Mouse (Mus musculus) heart, embryonic 11.5 days (tissue): ENCODE data around the gene Srp14. TPM values are rescaled to one million over a fixed set of nuclear protein-coding genes. Genes with fewer than 3 reads are reported as not detected.

Experiments used
- ATAC-seq: fragments of 200-750 bp; cut with Nextera tagmentation; replicated peaks from 2 replicates; pipeline ENCODE4 v1.8.0; 2017; ENCODE audit warnings: moderate library complexity; ENCODE audit not compliant: insufficient number of reproducible peaks, low FRiP score, low TSS enrichment
- H3K27ac ChIP-seq: fragments of 300-500 bp; sonication (generic); 2 replicates; pipeline ENCODE4 v1.5.1; 2014; ENCODE audit warnings: mild to moderate bottlenecking, low read depth, low read length
- H3K27me3 ChIP-seq: fragments of 300-500 bp; sonication (generic); 2 replicates; pipeline ENCODE4 v1.6.1; 2014; ENCODE audit warnings: mild to moderate bottlenecking, low read length, mixed read lengths; ENCODE audit not compliant: control insufficient read depth, insufficient read depth
- H3K36me3 ChIP-seq: fragments of 300-500 bp; sonication (generic); 2 replicates; pipeline ENCODE4 v1.6.1; 2014; ENCODE audit warnings: mild to moderate bottlenecking, low read length, moderate library complexity, mixed read lengths; ENCODE audit not compliant: control insufficient read depth, insufficient read depth
- H3K4me1 ChIP-seq: fragments of 300-500 bp; sonication (generic); 2 replicates; pipeline ENCODE4 v1.6.1; 2014; ENCODE audit warnings: low read length; ENCODE audit not compliant: control insufficient read depth, insufficient read depth
- H3K4me2 ChIP-seq: fragments of 300-500 bp; sonication (generic); 2 replicates; pipeline ENCODE4 v1.6.1; 2014; ENCODE audit warnings: mild to moderate bottlenecking, moderate library complexity
- H3K4me3 ChIP-seq: fragments of 300-500 bp; sonication (generic); 2 replicates; pipeline ENCODE4 v1.5.1; 2014; ENCODE audit warnings: low read depth, low read length
- H3K9ac ChIP-seq: fragments of 300-500 bp; sonication (generic); 2 replicates; pipeline ENCODE4 v1.6.1; 2014; ENCODE audit warnings: mild to moderate bottlenecking, low read depth, low read length, moderate library complexity
- H3K9me3 ChIP-seq: fragments of 300-500 bp; sonication (generic); replicated peaks from 2 replicates; pipeline ENCODE4 v1.6.1; 2016; ENCODE audit warnings: low read length; ENCODE audit not compliant: control insufficient read depth
- WGBS: fragments of 180-500 bp; shearing (Covaris S2); extraction: QIAGEN DNeasy Blood & Tissue Kit; methylation state at CpG from one replicate; pipeline ENCODE4 v1.1.7; 2014; ENCODE audit not compliant: insufficient replicate concordance; 5-methylcytosine and 5-hydroxymethylcytosine counted together
- polyA plus RNA-seq: library from polyadenylated mRNA; unstranded; fragments of >200 nt; fragmentation: Nextera tagmentation; extraction: Ambion mirVana; gene quantifications from 2 replicates; pipeline ENCODE4 v1.2.1, GENCODE M21; 2014

The Srp14 gene
- 202 and 204 TPM in 2 replicates for polyA plus RNA-seq

DNA sequence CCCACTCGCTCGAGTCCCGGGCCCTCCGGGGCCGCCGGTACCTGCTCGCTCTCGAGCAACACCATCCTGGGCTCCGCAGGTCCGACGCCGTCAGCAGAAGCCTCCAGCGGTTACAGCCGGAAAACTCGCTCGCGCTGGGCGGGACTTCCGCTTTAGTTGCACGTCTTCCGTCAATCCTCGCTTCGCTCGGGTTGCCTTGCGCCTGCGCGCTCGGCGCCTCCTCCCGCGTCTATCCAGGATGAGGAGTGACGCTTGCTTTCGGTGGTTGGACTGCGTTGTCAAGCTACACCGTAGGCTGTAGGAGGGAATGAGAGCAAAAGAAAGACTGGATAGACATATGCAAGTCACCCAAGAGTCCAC, at the start of gene Srp14:
Gene Srp14 (minus strand): TSS at position 162 of the 360 bp plus-strand sequence.
- H3K4me1 ChIP-seq = peaks cover 6% of the 10 kb centered on the region; the same call in 1 of the 2 replicates
- H3K4me2 ChIP-seq = peak within 1 kb of the TSS; percentile 75
- H3K27me3 ChIP-seq = no peaks in the 10 kb centered on the region
- H3K36me3 ChIP-seq = peaks cover 10% of the 10 kb centered on the region; the same call in 1 of the 2 replicates
- H3K4me3 ChIP-seq = peak within 1 kb of the TSS; percentile 84
- H3K9ac ChIP-seq = peak within 1 kb of the TSS; percentile 89
- ATAC-seq = peak; percentile 92
- H3K9me3 ChIP-seq = no peaks in the 10 kb centered on the region
- peak within 1 kb of the TSS; percentile 80 for H3K27ac ChIP-seq
- under 1% methylated on average over 35 of the region's 35 CpGs for WGBS

DNA sequence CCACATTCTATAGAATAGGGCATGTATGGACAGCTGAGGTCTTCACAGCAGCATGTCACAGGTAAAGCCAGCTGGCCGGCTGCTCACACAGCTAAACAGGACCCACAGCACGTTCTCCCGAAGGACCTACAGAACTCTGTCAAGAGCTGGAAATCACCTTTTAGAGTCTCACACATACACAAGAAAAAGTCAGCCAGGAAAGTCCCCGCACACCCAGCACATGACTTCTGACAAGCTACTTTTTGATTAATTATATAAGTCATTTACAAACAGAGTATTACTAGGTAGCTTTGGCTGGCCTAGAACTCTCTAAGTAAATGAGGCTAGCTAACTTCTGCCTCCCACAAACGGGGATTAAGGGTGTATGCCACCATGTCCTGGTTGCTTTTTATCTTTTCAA, 47.0 kb upstream of the Srp14 start:
- Histone ChIP-seq H3K27me3 (no peaks in the 10 kb centered on the region), H3K9me3 (no peaks in the 10 kb centered on the region), H3K4me3 (no peak overlapping the region), H3K27ac (no peak overlapping the region), H3K4me2 (no peak overlapping the region), H3K9ac (no peak overlapping the region), H3K4me1 (peaks cover 42% of the 10 kb centered on the region), H3K36me3 (no peaks in the 10 kb centered on the region)
- WGBS = 83% methylated on average over 5 of the region's 5 CpGs
- ATAC-seq = no peak

DNA sequence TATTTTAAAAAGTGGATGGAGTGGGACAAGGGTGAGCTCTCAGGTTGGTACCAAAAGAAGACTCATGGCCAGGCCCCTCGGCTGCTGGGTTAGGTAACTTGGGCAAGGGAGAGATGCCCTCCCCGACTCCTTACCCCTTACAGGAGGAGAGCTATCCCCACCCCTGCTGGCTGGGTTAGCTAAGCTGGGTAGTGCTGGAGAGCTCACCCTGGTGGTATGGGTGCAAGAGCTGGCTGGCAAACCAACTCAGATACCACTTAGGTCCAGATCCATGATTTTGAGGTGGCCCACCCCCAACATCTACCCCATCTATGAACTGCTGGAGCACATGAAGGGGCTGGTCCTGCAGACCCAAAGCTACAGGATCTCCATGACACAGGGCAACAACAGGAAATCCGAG, 45.3 kb upstream of the Srp14 start:
- Histone ChIP-seq H3K36me3 (no peaks in the 10 kb centered on the region), H3K27ac (no peak overlapping the region), H3K27me3 (no peaks in the 10 kb centered on the region), H3K4me1 (peaks cover 36% of the 10 kb centered on the region), H3K4me2 (no peak overlapping the region), H3K9ac (no peak overlapping the region), H3K4me3 (no peak overlapping the region), H3K9me3 (no peaks in the 10 kb centered on the region)
- 80% methylated on average over 3 of the region's 3 CpGs for WGBS
- ATAC-seq = no peak

DNA sequence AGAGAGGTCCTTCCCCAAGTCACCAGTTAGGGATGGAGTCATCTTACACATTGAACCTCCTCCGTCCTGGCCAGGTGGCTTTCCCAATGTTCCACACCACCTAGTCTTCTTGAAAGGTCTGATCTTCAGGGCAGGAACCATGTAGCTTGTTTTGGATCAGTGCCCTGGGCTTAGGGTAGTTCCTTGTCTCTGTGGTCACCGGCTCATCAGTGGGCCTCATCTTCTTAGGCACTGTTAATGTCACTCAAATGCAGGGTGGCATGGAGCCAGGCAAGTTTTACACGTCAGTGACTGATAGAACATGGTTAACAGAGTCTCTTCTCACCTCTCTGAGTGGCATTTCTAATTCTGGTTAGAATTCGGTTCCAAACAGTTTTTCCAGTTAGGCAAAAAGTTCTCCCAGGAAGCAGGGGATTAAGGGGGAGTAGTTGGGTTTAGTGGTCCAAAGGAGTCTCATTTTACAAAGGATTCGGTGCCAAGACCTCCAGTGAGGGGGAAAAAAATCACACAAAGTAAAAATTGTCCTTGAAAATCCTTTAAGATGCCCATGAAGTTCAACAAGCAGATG, 43.7 kb upstream of the Srp14 start:
- Histone ChIP-seq H3K9ac (no peak overlapping the region), H3K4me3 (no peak overlapping the region), H3K4me2 (no peak overlapping the region), H3K27ac (peak overlapping the region; percentile 78), H3K36me3 (no peaks in the 10 kb centered on the region), H3K9me3 (no peaks in the 10 kb centered on the region), H3K27me3 (no peaks in the 10 kb centered on the region), H3K4me1 (peaks cover 27% of the 10 kb centered on the region)
- WGBS = 46% methylated on average over 5 of the region's 5 CpGs
- ATAC-seq = no peak

DNA sequence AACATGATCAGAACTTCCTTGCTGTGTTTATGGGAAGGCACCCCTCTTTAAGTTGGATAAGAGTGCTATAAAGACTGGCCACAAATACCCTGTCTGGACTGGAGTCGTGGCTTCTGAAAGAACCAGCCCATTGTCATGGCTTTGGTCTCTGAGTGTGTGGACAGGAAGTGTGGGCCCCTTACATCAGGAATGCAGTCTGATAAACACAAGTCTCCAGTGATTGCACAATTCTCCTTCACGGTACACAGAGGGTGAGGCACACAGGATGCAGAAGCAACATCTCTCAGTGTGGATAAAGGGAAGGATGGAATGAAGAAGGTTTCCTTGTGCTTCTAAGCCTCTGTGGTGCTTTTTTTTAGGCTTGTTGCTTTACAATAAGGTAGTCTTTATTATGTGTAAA, 42.8 kb upstream of the Srp14 start:
- Histone ChIP-seq H3K36me3 (no peaks in the 10 kb centered on the region), H3K9ac (0 out of 2 replicates have a peak overlapping the region, but pooled peaks have one; percentile 16), H3K4me2 (no peak overlapping the region), H3K27ac (peak overlapping the region; percentile 78), H3K4me3 (no peak overlapping the region), H3K4me1 (peaks cover 26% of the 10 kb centered on the region), H3K27me3 (no peaks in the 10 kb centered on the region), H3K9me3 (no peaks in the 10 kb centered on the region)
- WGBS = 6% methylated on average over 2 of the region's 2 CpGs
- ATAC-seq = no peak

DNA sequence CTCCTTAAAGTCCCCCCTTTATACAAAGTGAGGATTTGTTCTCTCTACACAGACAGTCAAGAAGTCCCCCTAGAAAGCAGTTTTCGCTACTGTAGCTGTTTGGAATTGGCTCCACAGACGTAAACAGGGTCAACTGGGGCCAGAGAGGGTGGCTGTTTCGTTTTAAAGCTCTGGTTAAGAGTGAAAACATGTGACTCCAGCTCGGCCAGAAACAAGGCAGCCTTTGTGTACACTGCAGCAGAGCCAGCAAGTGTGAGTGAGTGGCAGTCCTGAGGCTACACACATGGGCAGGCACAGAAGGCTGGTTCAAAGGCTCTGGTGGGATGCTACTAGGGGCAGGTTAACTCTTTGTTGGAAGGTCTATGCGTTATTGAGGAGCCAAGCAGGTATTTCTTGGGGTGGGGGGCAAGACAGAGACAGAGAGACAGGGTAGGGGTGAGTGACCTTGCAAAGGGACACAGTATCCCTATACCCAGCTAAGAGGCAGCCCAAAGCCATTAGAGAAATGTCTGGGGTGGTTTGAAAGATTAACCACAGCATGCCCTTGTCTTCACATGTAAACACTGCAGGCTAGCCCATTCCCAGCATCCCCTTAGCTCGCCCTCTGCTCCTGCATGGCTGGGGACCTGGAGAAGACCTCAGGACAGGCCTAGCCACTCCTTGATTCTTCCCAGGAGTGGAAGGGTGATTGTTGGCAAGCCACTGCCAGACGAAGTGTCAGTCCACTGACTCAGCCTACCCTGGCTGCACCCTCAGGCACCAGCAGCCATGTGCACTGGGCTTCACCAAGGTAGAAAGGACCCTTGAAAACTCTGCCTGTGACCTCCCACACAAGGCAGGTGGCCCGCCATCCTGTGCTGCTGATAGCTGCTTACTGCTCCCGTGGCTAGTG, 40.8 kb upstream of the Srp14 start:
- Histone ChIP-seq H3K9me3 (no peaks in the 10 kb centered on the region), H3K27me3 (no peaks in the 10 kb centered on the region), H3K27ac (peak overlapping the region; percentile 18), H3K4me1 (peaks cover 26% of the 10 kb centered on the region), H3K4me2 (no peak overlapping the region), H3K9ac (no peak overlapping the region), H3K36me3 (no peaks in the 10 kb centered on the region), H3K4me3 (no peak overlapping the region)
- 36% methylated on average over 9 of the region's 9 CpGs for WGBS
- peak; percentile 59; the same call in 1 of the 2 replicates for ATAC-seq

DNA sequence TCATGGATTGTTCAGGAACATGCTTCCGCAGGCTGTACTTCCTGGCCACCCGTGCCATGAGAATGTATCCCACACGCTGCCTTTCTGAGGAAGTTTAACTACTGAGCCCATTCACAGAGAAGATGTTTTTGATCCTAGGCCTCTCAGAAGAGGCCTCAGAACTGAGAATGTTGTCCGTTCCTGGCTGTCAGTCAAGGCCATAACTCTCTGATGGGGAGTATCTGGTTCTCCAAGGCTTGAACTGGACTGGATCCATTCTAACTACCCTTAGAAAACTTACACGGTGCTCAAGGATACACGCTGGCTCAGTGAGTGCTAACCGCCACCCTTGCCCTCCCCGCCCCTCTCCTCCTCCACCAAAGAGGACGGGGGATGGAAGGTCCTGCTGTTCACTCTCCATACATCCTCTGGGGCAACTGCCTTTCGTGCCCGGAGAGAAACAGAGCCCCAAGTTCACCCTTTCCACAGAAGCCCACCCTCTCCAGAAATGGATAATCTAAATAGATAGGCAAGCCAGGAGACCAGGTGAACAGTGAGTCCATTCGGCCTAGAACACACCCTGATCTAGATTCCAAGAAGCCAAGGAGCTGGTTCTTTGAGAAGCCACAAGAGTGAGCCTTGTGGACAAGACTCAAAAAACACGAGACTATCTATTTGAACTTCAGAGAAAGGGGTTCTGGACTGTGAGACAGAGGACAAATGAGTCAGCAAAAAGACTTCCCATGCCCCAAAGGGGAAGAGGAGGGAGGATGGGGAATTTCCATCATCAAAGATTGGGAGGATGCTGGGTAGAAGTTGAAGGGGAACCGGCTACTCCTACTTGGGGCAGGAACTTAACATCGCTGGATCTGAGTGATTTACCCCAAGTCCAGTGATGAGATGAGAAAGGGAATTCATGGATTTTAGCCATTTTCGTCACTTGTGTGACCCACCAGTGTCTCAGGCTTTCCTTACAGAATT, 33.2 kb upstream of the Srp14 start:
- ATAC-seq = no peak
- peaks cover 6% of the 10 kb centered on the region; the same call in 1 of the 2 replicates for H3K4me1 ChIP-seq
- H3K36me3 ChIP-seq = no peaks in the 10 kb centered on the region
- H3K9ac ChIP-seq = no peak overlapping the region
- H3K4me2 ChIP-seq = no peak overlapping the region
- no peaks in the 10 kb centered on the region for H3K27me3 ChIP-seq
- 71% methylated on average over 16 of the region's 16 CpGs for WGBS
- no peak overlapping the region for H3K4me3 ChIP-seq
- no peaks in the 10 kb centered on the region for H3K9me3 ChIP-seq
- no peak overlapping the region for H3K27ac ChIP-seq

DNA sequence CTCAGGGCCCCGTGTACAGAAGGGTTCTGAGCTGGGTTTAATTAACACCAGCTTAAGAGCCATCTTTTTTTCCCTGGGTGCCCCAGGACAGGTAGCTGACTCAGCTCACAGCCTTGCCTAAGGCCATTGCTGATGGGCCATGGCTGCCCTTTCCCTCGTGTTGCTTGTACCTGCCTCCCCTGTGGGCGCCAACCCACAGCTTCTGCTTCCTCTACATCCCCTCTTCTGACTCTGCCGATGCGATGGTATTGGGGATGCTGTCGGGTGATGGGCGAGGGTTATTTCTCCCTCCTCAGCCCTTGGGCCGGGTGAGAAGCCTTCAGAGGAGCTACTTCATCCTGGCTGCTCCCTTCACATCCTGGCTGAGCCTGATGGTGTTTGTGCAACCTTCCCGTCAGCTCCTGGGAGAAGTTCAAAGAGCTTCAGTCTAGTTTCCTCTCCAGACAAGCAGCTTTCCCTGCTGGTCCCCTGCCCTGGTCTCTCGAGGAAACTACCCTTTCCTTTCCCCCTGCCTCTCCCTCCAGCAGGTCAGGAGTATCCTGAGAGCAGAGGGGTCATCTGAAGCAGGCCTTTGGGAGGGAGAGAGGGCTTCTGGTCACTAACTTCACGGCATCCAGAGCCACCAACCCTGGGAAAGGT, 32.4 kb upstream of the Srp14 start:
- Histone ChIP-seq H3K4me1 (peaks cover 6% of the 10 kb centered on the region; the same call in 1 of the 2 replicates), H3K9ac (no peak overlapping the region), H3K4me3 (no peak overlapping the region), H3K27ac (no peak overlapping the region), H3K27me3 (no peaks in the 10 kb centered on the region), H3K4me2 (no peak overlapping the region), H3K9me3 (no peaks in the 10 kb centered on the region), H3K36me3 (no peaks in the 10 kb centered on the region)
- 47% methylated on average over 11 of the region's 11 CpGs for WGBS
- ATAC-seq = no peak
